Mouse (Mus musculus) left cerebral cortex, postnatal 25 days (tissue): ENCODE measurements at regions not wholly inside any gene's neighbourhood (a gene's known extent, or its start where the extent isn't known, plus 50 kb on each side); places are given as distances from the start of the nearest gene placed in this dataset.
A peak's percentile ranks its signal among the peaks of the same experiment; 100 is the strongest.

Source experiments
- DNase-seq, 2 experiments: peaks; one replicate each; pipeline ENCODE4 v3.0.0; 2022; ENCODE audit warnings: low spot score in 2 of 2, mixed read lengths in 1 of 2
- intact Hi-C: fragments of 180-260 bp; cut with DNase I; formaldehyde crosslinking; loops from one replicate; pipeline ENCODE4 v1.15.1; 2025

DNA sequence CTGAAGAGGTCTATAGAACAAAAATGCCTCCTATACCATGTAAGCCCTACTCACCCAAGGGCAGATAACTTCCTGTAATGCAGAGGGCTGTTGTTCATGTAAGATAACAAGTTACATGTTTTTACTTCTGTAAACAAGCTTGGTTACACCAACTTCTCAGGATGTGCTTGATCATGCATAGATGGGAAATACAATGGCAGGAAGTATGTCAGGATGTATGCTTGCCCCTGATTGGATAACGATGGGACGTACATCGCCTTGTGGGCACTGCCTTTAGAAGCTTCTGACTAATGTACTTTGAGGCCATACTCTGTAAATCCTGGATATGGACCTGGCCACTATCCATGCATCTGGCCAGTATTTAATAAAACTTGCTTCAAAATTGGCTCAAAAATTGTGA is 69.2 kb upstream of the Pde3b start:
- DNase-seq: no peak
- intact Hi-C loops: no loop called here

GRCm38 (mm10) chr7:114347006-114347405 is 68.1 kb upstream of the Pde3b start:
- DNase-seq: no peak
- intact Hi-C loops: no loop called here

DNA sequence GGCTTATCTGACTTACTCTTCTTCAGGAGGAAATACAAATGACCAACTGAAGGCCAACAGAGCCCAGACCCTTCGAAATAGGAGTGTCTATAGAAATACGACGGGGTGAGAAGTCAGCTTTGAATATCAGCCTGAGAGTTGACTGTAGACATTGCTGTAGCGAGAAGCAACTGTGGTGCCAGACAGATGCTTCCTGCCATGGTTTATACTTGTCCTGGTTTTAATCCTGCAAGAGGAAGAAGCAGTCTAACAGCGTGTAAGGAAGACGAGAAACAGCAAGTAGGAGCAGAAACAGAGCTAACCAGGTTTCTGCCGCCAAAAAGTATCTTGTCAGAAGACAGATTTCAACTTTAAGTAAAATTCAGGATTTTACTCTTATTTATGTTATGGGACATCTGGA is 64.1 kb upstream of the Pde3b start:
- peak in 1 of 2 experiments; percentile 10 for DNase-seq
- intact Hi-C loops: no loop called here

- intact Hi-C loops: no loop called here
- DNase-seq: peak in 1 of 2 experiments; percentile 5
Measured at GRCm38 (mm10) chr7:114356381-114356780, 58.7 kb upstream of the Pde3b start.

DNA sequence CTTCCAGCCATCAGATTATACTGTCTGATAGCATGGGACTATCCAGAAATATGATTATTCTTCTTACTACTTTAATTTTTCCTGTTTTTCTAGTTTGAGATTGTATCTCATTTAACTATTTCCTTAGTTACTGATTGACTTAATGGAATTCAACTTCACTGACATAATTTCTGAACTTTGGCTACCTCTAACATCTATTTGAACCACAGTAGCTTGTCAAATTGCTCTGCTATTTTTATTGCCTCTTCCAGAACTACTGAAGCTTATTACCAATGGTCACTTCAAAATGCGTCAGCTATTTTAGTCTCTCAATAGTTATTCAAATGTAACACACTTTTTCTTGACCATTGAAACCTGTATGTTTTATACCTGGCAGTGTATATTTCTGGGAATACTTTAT is 52.9 kb upstream of the Pde3b start:
- DNase-seq: no peak
- intact Hi-C loops: no loop called here

DNA sequence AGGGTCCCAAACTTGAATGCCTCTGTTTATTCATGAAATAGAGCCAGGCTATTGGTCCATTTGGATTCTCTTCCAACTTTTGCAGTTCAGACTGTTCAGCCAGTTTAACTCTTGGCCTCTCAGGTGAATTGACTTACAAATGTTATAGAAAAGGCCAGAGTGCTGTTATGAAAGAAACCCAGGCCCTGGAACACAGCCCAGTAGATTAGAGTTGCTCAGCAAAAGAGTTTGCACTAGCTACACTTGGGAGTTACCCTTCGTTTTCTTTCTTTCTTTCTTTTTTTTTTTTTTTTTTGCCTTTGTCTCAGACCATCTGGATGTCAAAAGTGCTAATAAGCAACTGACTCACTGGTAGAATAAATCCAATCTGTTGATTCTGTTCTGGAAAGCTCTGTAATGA is 51.0 kb upstream of the Pde3b start:
- DNase-seq: no peak
- intact Hi-C loops: no loop called here
